Mouse (Mus musculus) myocyte (in vitro differentiated cells): ENCODE data around the gene Ssu2.

Source experiments
- E2F4 ChIP-seq: IDR thresholded peaks from one replicate; pipeline ENCODE4 v1.6.1; 2011; ENCODE audit warnings: mild to moderate bottlenecking, control low read depth, moderate library complexity; ENCODE audit not compliant: insufficient read depth
- MAX ChIP-seq: IDR thresholded peaks from one replicate; pipeline ENCODE4 v1.6.1; 2011; ENCODE audit warnings: low read depth, mild to moderate bottlenecking, control low read depth
- POLR2A ChIP-seq: IDR thresholded peaks from one replicate; pipeline ENCODE4 v1.6.1; 2011; ENCODE audit warnings: low read depth, mild to moderate bottlenecking, control low read depth, moderate library complexity; ENCODE audit not compliant: insufficient read length
- POLR2AphosphoS2 ChIP-seq: IDR thresholded peaks from one replicate; pipeline ENCODE4 v1.6.1; 2011; ENCODE audit warnings: low read depth, control low read depth; ENCODE audit not compliant: insufficient read length
- USF1 ChIP-seq: IDR thresholded peaks from one replicate; pipeline ENCODE4 v1.6.1; 2011; ENCODE audit warnings: low read depth, mild to moderate bottlenecking, control low read depth, moderate library complexity

DNA sequence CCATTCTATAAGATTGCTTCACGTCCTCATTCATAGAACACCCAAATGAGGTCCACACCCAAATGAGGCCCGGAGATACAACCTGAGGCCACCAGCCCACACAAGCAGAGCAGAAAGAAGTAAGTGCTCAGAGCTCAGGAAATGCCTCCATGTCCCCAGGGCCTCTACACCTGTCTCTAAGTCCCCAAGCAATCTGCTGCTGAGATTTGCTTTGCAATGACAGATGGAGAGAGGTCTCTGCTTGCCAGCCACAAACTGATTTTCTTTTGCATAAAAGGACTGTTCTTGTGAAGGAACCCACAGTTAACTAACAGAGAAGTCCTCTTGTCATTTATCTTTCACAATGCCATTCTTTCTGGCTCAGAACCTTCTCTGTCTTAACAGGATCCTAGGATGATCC is 1.6 kb downstream of the Ssu2 start:
- TF ChIP-seq MAX (no peak), POLR2AphosphoS2 (no peak), USF1 (no peak), E2F4 (no peak), POLR2A (no peak)
